19 mouse cellular contexts compared by ENCODE assay signal in genomic region chr11:102168689-102169088, GRCm38 (mm10). TPM values are rescaled to one million over a fixed set of nuclear protein-coding genes. Genes with fewer than 3 reads are reported as not detected.
"Had no signal": no experiment of that assay in that cellular context is flagged by ENCODE, and none has a peak within 500 bp of the region (broad histone marks: within the 10 kb centered on the region; RNA-seq: fewer than 3 reads in every experiment).

No protein-coding gene starts in this region.

- H3K4me2 ChIP-seq: liver, embryonic 15.5 days; midbrain, embryonic 11.5 days; midbrain, embryonic 15.5 days; neural tube, embryonic 12.5 days had no signal

- H3K4me1 ChIP-seq: limb, embryonic 10.5 days; midbrain, embryonic 15.5 days; neural tube, embryonic 12.5 days had no signal

- H3K27me3 ChIP-seq: liver, embryonic 15.5 days; midbrain, embryonic 15.5 days; neural tube, embryonic 12.5 days had no signal

- H3K9ac ChIP-seq: liver, embryonic 15.5 days; midbrain, embryonic 15.5 days; neural tube, embryonic 12.5 days had no signal

- ATAC-seq: midbrain, embryonic 15.5 days had no signal

- H3K9me3 ChIP-seq: limb, embryonic 10.5 days; liver, embryonic 15.5 days; midbrain, embryonic 15.5 days; neural tube, embryonic 12.5 days had no signal

- H3K27ac ChIP-seq: left cerebral cortex, adult 2 months; limb, embryonic 10.5 days; liver, embryonic 15.5 days; midbrain, embryonic 15.5 days; neural tube, embryonic 12.5 days had no signal

- H3K4me3 ChIP-seq: left cerebral cortex, adult 2 months; limb, embryonic 10.5 days; liver, embryonic 15.5 days; midbrain, embryonic 15.5 days; neural tube, embryonic 12.5 days had no signal

- DNase-seq: kidney, adult 18-20 months; kidney, postnatal 10 days; kidney, postnatal 4 days; retina, postnatal 1 day; right cerebral cortex, postnatal 4 days; spleen, adult 18-20 months; thymus, adult 18-20 months; thymus, postnatal 14 days had no signal

RNA-seq across cellular contexts. Expression of gene Nags, which starts 23.4 kb away (rescaled TPM):
- total RNA-seq: layer of hippocampus, postnatal 14 days; left cerebral cortex, postnatal 14 days; monocyte, adult 5-6 weeks had no signal
- polyA plus RNA-seq: kidney, embryonic 14.5 days; midbrain, embryonic 11.5 days; neural tube, embryonic 12.5 days; stomach, embryonic 14.5 days had no signal
